Mouse (Mus musculus) heart, postnatal 0 days (tissue): ENCODE results near the gene Sipa1l3. TPM values are rescaled to one million over a fixed set of nuclear protein-coding genes. Genes with fewer than 3 reads are reported as not detected.
A peak's percentile ranks its signal among the peaks of the same experiment; 100 is the strongest.

ENCODE experiments used
- ATAC-seq: fragments of 200-750 bp; cut with Nextera tagmentation; 2 replicates; pipeline ENCODE4 v1.8.0; 2017; ENCODE audit warnings: low read depth, moderate number of reproducible peaks, moderate library complexity; ENCODE audit not compliant: insufficient read depth
- DNase-seq: peaks from one replicate; pipeline ENCODE4 v3.0.0-alpha.2; 2016; ENCODE audit warnings: low spot score
- H3K27ac ChIP-seq: fragments of 300-500 bp; sonication (generic); 2 replicates; pipeline ENCODE4 v1.5.1; 2014; ENCODE audit warnings: low read depth, mild to moderate bottlenecking
- H3K27me3 ChIP-seq: fragments of 300-500 bp; sonication (generic); 2 replicates; pipeline ENCODE4 v1.6.1; 2014; ENCODE audit warnings: low read length, mixed read lengths; ENCODE audit not compliant: control insufficient read depth, insufficient read depth
- H3K36me3 ChIP-seq: fragments of 300-500 bp; sonication (generic); replicated peaks from 2 replicates; pipeline ENCODE4 v1.6.1; 2014; ENCODE audit warnings: low read length, mixed read lengths; ENCODE audit not compliant: control insufficient read depth, insufficient read depth
- H3K4me1 ChIP-seq: fragments of 300-500 bp; sonication (generic); 2 replicates; pipeline ENCODE4 v1.6.1; 2014; ENCODE audit warnings: antibody characterized with exemption; ENCODE audit not compliant: control insufficient read depth, insufficient read depth
- H3K4me2 ChIP-seq: fragments of 300-500 bp; sonication (generic); 2 replicates; pipeline ENCODE4 v1.6.1; 2014; ENCODE audit warnings: low read depth, mild to moderate bottlenecking, low read length, moderate library complexity
- H3K4me3 ChIP-seq: fragments of 300-500 bp; sonication (generic); 2 replicates; pipeline ENCODE4 v1.5.1; 2014; ENCODE audit warnings: low read depth, low read length
- H3K9ac ChIP-seq: fragments of 300-500 bp; sonication (generic); replicated peaks from 2 replicates; pipeline ENCODE4 v1.6.1; 2014; ENCODE audit warnings: low read depth, low read length, mixed read lengths
- H3K9me3 ChIP-seq: fragments of 300-500 bp; sonication (generic); replicated peaks from 2 replicates; pipeline ENCODE4 v1.6.1; 2016; ENCODE audit warnings: low read length; ENCODE audit not compliant: control insufficient read depth
- CTCF ChIP-seq: IDR thresholded peaks from 2 replicates; pipeline ENCODE4 v1.5.1; 2016; ENCODE audit warnings: antibody characterized with exemption, control low read depth, low read depth
- EP300 ChIP-seq: IDR thresholded peaks from 2 replicates; pipeline ENCODE4 v1.6.1; 2016; ENCODE audit warnings: antibody characterized with exemption, low read depth
- WGBS: fragments of 180-500 bp; shearing (Covaris S2); extraction: QIAGEN DNeasy Blood & Tissue Kit; methylation state at CpG from one replicate; pipeline ENCODE4 v1.1.7; 2014; 5-methylcytosine and 5-hydroxymethylcytosine counted together
- polyA plus RNA-seq: library from polyadenylated mRNA; unstranded; fragments of >200 nt; fragmentation: Nextera tagmentation; extraction: Ambion mirVana; gene quantifications from 2 replicates; pipeline ENCODE4 v1.2.1, GENCODE M21; 2015
- total RNA-seq: library from RNA; depleted of rRNA; stranded (reverse); fragments of >200 nt; gene quantifications from 2 replicates; pipeline ENCODE4 v1.2.3, GENCODE M21; 2014; ENCODE audit warnings: low replicate concordance

The Sipa1l3 gene
- total and polyA plus RNA-seq, 2 experiments from 2014 or later, result 1.7 to 16.2 TPM

DNA sequence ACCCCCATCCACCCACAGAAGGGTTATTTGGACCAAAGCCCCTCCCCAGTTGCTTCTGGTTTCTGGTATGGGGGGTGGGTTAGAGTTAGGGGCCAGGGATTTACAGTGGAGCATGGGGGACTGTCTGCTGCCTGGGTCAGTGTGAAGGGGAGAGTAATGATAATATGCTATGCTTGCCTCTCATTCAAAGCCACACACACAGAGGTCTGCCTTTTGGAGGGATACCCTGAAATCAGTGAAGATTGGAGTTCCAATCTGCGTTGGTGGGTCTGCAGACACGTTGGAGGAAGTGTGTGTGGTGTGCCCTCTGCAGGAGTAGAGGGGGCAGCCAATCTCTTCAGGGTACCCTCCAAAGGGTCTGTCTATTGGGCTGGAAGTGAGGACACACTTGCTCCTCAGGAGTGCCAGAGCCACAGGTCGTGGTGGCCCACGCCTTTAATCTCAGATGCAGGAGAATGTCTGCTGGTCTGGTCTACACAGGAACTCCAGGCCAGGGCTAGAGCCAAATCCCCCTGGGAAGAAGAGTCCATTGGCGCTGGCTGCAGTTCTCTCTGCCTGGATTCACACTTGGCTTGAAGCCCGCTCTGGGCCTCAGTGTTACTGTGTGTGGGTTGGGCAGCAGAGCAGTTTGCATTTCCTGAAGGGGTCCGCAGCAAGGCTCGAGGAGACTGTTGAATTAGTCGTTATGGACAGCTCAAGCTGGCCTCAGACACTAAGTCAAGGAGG is 213.0 kb downstream of the Sipa1l3 start:
- Histone ChIP-seq H3K4me1 (peaks cover 22% of the 10 kb centered on the region), H3K36me3 (no peaks in the 10 kb centered on the region), H3K4me3 (peak overlapping the region; percentile 53; the same call in 1 of the 2 replicates), H3K9ac (no peak overlapping the region), H3K27me3 (peaks cover 80% of the 10 kb centered on the region), H3K4me2 (peak overlapping the region; percentile 75), H3K27ac (no peak overlapping the region), H3K9me3 (no peaks in the 10 kb centered on the region)
- WGBS, result 30% methylated on average over 9 of the region's 9 CpGs
- no peak for TF ChIP-seq CTCF
- TF ChIP-seq EP300, result no peak
- ATAC-seq (no peak), DNase-seq (no peak)

DNA sequence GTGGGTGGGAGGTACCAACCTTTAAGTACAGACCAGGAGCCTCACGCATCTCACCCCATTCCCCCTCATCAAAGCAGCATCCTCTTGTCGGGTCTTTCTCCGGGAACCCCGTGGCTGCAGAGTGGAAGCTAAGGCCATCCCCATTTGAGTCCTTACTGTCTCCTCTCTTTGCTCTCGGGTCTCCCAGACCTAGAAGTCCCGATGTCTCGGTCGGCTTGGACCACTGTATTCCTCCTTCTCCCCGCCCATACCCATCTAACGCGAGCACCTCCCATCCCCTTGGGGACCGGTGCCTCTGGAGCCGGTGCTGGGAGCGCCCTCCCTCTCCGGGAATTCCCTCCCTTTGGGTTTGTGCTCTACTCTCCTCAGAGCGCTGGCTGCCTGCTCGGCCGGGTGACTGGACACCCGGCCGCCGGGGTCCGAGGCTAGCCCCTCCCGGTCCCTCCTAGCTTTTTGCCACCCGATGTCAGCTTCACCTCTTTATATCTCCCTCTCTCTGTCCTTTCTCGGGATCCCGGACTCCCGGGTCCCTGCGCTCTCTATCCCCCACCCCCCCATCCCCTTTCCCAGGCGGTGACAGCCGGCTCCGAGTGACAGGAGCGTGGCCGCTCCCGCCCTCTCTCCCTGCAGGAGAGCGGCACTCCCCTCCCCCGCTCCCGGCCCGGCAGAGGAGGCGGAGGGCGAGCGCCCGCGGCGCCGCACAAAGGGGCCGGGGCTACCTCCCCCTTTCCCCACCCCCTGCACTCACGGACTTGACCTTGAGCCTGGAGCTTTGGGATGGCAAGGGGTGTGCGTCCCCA is 213.8 kb downstream of the Sipa1l3 start:
- Histone ChIP-seq H3K27me3 (peaks cover 73% of the 10 kb centered on the region), H3K9ac (no peak overlapping the region), H3K27ac (no peak overlapping the region), H3K36me3 (no peaks in the 10 kb centered on the region), H3K4me1 (peaks cover 22% of the 10 kb centered on the region), H3K4me3 (peak overlapping the region; percentile 53), H3K9me3 (no peaks in the 10 kb centered on the region), H3K4me2 (peak overlapping the region; percentile 75)
- DNase-seq, result no peak
- no peak for ATAC-seq
- TF ChIP-seq EP300 (no peak), CTCF (no peak)
- WGBS, result under 1% methylated on average over 47 of the region's 48 CpGs

DNA sequence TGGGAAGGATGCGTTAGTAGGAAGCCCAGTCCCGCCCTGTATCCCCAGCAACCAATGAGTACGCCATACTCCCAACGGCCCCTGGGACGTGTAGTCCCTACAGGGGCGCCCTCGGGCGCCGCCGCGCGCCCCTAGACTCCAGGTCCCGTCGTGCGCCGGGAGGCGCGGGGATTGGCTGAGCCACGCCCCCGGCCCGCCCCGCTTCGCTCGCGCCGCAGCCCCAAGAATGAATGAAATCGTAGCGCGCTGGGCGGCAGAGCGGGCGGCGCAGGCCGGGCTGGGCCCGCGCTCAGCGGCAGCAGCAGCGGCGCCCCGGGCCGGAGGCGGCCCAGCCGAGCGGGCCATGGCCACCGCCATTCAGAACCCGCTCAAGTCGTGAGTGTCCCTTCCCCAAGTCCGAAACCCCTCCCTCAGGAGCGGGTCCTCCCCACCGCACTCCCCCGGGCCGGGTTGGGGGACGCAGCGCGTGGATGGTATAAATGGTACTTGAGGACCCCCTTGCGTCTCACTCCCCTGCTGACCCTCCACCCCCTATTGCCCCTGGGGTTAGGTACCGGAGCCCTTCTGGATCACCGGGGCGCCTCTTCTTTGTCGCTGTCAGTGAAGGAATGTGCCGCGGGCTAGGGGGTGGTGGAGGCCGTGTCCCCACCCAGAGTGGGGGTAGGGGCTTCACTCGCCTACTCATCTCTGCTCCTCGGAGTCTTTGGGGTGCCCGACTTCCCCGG is 214.5 kb downstream of the Sipa1l3 start, which contains the start of gene Dpf1:
Gene Dpf1, plus strand, starts transcription at position 214 of the 725 bp plus-strand sequence.
- Histone ChIP-seq H3K9ac (0 out of 2 replicates have a peak within 1 kb of the TSS, but pooled peaks have one; percentile 20), H3K27ac (no peak within 1 kb of the TSS), H3K4me2 (peak within 1 kb of the TSS; percentile 75), H3K4me1 (peaks cover 17% of the 10 kb centered on the region), H3K4me3 (peak within 1 kb of the TSS; percentile 53), H3K36me3 (no peaks in the 10 kb centered on the region), H3K9me3 (no peaks in the 10 kb centered on the region), H3K27me3 (peaks cover 65% of the 10 kb centered on the region)
- ATAC-seq (peak; percentile 79), DNase-seq (peak; percentile 51)
- WGBS, result under 1% methylated on average over 62 of the region's 67 CpGs
- TF ChIP-seq EP300 (no peak), CTCF (no peak)

GRCm38 (mm10) chr7:29302641-29303040 is 215.8 kb downstream of the Sipa1l3 start:
- TF ChIP-seq CTCF (no peak), EP300 (no peak)
- no peak overlapping the region for H3K4me3 ChIP-seq
- peaks cover 12% of the 10 kb centered on the region for H3K4me1 ChIP-seq
- DNase-seq, result no peak
- no peak for ATAC-seq
- H3K27ac ChIP-seq, result no peak overlapping the region
- H3K36me3 ChIP-seq, result no peaks in the 10 kb centered on the region
- 58% methylated on average over 7 of the region's 7 CpGs for WGBS
- no peak overlapping the region for H3K4me2 ChIP-seq
- H3K27me3 ChIP-seq, result peaks cover 62% of the 10 kb centered on the region
- H3K9me3 ChIP-seq, result no peaks in the 10 kb centered on the region
- no peak overlapping the region for H3K9ac ChIP-seq

GRCm38 (mm10) chr7:29301127-29301566 is 217.3 kb downstream of the Sipa1l3 start:
- Histone ChIP-seq H3K9me3 (no peaks in the 10 kb centered on the region), H3K27me3 (peaks cover 52% of the 10 kb centered on the region), H3K9ac (no peak overlapping the region), H3K4me3 (no peak overlapping the region), H3K36me3 (no peaks in the 10 kb centered on the region), H3K4me1 (peaks cover 6% of the 10 kb centered on the region), H3K27ac (no peak overlapping the region), H3K4me2 (no peak overlapping the region)
- 2% methylated on average over 7 of the region's 7 CpGs for WGBS
- DNase-seq (peak; percentile 57), ATAC-seq (0 out of 2 replicates have a peak, but pooled peaks have one; percentile 11)
- TF ChIP-seq CTCF (peak; percentile 74), EP300 (no peak)
